Comparison of ENCODE assay signal across 9 mouse cellular contexts in the genomic region with DNA sequence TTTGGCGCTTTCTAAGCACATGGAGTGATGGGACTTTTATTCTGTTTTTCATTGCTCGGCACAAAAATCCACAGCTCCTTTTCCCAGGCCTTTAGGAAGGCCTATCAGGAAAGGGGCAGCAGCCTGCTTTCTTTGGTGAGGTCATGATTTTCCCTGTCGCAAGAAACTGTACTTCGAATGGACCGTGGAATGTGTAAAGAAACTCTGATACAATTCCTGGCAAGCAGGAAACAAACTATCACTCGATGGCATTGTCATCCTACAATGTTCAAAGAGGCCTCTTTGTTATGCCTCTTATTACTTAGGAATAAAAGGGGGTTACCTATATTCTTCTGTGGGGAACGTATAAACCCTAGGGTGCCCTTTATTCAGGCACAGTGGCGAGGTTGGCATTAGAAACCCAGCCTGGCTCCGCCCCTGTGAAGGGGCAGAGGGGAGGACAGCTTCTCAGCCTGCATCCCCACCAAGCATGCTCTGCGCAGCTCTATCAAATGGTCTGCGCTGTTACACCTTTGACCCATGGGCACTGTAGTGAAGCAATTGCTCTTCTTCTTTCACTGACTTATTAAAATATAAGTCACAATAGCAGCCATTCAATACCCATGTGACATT.
DNase-seq lines count a peak whose midpoint lies in the region; ATAC-seq and TF ChIP-seq lines count a peak whose summit lies in the region.
"Had no signal": no experiment of that assay in that cellular context is flagged by ENCODE, and none has a peak within 500 bp of the region (broad histone marks: within the 10 kb centered on the region; RNA-seq: fewer than 3 reads in every experiment).

No protein-coding gene starts in this region.

- intact Hi-C loops in heart, adult 2 months (cut with DNase I), result no loop called here

- no peaks in the 10 kb centered on the region for H3K9me3 ChIP-seq in heart, embryonic 10.5 days
- no peaks in the 10 kb centered on the region for H3K9me3 ChIP-seq in neural tube, embryonic 11.5 days (ENCODE audit: control insufficient read depth, low read length)
- H3K9me3 ChIP-seq in limb, embryonic 13.5 days, result no peaks in the 10 kb centered on the region

- TF ChIP-seq EP300 in heart, adult 2 months (IDR thresholded peaks at IDR 0.05; ENCODE audit: insufficient read depth, low read depth, low read length), result no peak

- no peak for TF ChIP-seq POLR2A in heart, adult 2 months (IDR thresholded peaks at IDR 0.05; ENCODE audit: insufficient read depth, low read depth, low read length)
- no peak for TF ChIP-seq POLR2A in cerebellum, adult 2 months (IDR thresholded peaks at IDR 0.05; ENCODE audit: borderline replicate concordance, insufficient read depth, low read length)

- peak; percentile 35; the same call in 1 of the 2 replicates for ATAC-seq in neural tube, embryonic 11.5 days (ENCODE audit: insufficient read depth, low FRiP score, low TSS enrichment)
- no peak for ATAC-seq in limb, embryonic 13.5 days (ENCODE audit: low FRiP score, low read depth)

- H3K4me3 ChIP-seq in heart, embryonic 10.5 days, result no peak overlapping the region
- no peak overlapping the region for H3K4me3 ChIP-seq in heart, adult 2 months
- no peak overlapping the region for H3K4me3 ChIP-seq in neural tube, embryonic 11.5 days (ENCODE audit: low read depth, low read length)
- H3K4me3 ChIP-seq in limb, embryonic 13.5 days, result no peak overlapping the region
- no peak overlapping the region for H3K4me3 ChIP-seq in cerebellum, adult 2 months (replicated peaks; ENCODE audit: insufficient read depth, low read depth, low read length)

- no peak for TF ChIP-seq CTCF in heart, adult 2 months (IDR thresholded peaks at IDR 0.05)
- no peak for TF ChIP-seq CTCF in cerebellum, adult 2 months (IDR thresholded peaks at IDR 0.05; ENCODE audit: borderline replicate concordance, insufficient read depth, low read depth, low read length)

- H3K9ac ChIP-seq in heart, adult 2 months (ENCODE audit: low read depth, low read length), result no peak overlapping the region
- H3K9ac ChIP-seq in neural tube, embryonic 11.5 days (ENCODE audit: low read length), result peak overlapping the region; percentile 10; the same call in 1 of the 2 replicates
- no peak overlapping the region for H3K9ac ChIP-seq in limb, embryonic 13.5 days

- H3K36me3 ChIP-seq in heart, embryonic 10.5 days, result no peaks in the 10 kb centered on the region
- H3K36me3 ChIP-seq in heart, adult 2 months (ENCODE audit: control insufficient read depth, insufficient read depth, low read length), result no peaks in the 10 kb centered on the region
- no peaks in the 10 kb centered on the region for H3K36me3 ChIP-seq in neural tube, embryonic 11.5 days (ENCODE audit: control insufficient read depth, insufficient read depth, low read length)
- no peaks in the 10 kb centered on the region for H3K36me3 ChIP-seq in limb, embryonic 13.5 days

- peak; percentile 73 for DNase-seq in heart, embryonic 10.5 days (ENCODE audit: low spot score)
- no peak for DNase-seq in heart, adult 2 months
- peak; percentile 25 for DNase-seq in neural tube, embryonic 11.5 days (ENCODE audit: low spot score)
- DNase-seq in neural tube, embryonic 10.5 days (ENCODE audit: extremely low spot score, low spot score), result no peak
- DNase-seq in cerebellum, adult 18-20 months, result no peak
- no peak for DNase-seq in cerebellum, adult 2 months
- no peak for DNase-seq in spleen, adult 18-20 months
- DNase-seq: B cell, adult 2 months had no signal

- WGBS in heart, embryonic 10.5 days, result 57% methylated on average over 11 of the region's 11 CpGs
- 57% methylated on average over 11 of the region's 11 CpGs for WGBS in heart, adult 2 months
- 35% methylated on average over 11 of the region's 11 CpGs for WGBS in neural tube, embryonic 11.5 days
- whole genome bisulfite sequencing in limb, embryonic 13.5 days, result 30% methylated on average over 11 of the region's 11 CpGs
- 54% methylated on average over 11 of the region's 11 CpGs for whole genome bisulfite sequencing in cerebellum, adult 2 months

- no peaks in the 10 kb centered on the region for H3K27me3 ChIP-seq in heart, embryonic 10.5 days (ENCODE audit: insufficient read depth, poor library complexity, severe bottlenecking)
- no peaks in the 10 kb centered on the region for H3K27me3 ChIP-seq in heart, adult 2 months (ENCODE audit: control insufficient read depth, insufficient read depth, low read length)
- H3K27me3 ChIP-seq in neural tube, embryonic 11.5 days (ENCODE audit: control insufficient read depth, insufficient read depth, low read length), result no peaks in the 10 kb centered on the region
- H3K27me3 ChIP-seq in limb, embryonic 13.5 days, result no peaks in the 10 kb centered on the region
- no peaks in the 10 kb centered on the region; the same call in 1 of the 2 replicates for H3K27me3 ChIP-seq in cerebellum, adult 2 months (ENCODE audit: control insufficient read depth, insufficient read depth, low read length)

- peaks cover 29% of the 10 kb centered on the region for H3K4me1 ChIP-seq in heart, embryonic 10.5 days
- H3K4me1 ChIP-seq in heart, adult 2 months (ENCODE audit: control insufficient read depth, insufficient read depth, low read length), result no peaks in the 10 kb centered on the region
- H3K4me1 ChIP-seq in neural tube, embryonic 11.5 days (ENCODE audit: control insufficient read depth, insufficient read depth, low read length), result peaks cover 19% of the 10 kb centered on the region
- peaks cover 50% of the 10 kb centered on the region for H3K4me1 ChIP-seq in limb, embryonic 13.5 days
- H3K4me1 ChIP-seq in cerebellum, adult 2 months (ENCODE audit: control insufficient read depth, insufficient read depth, low read length), result peaks cover 7% of the 10 kb centered on the region

- H3K79me2 ChIP-seq in heart, adult 2 months (replicated peaks; ENCODE audit: control insufficient read depth, insufficient read depth, low read length), result no peaks in the 10 kb centered on the region

- H3K4me2 ChIP-seq in neural tube, embryonic 11.5 days (ENCODE audit: low read depth), result no peak overlapping the region
- peak overlapping the region; percentile 55 for H3K4me2 ChIP-seq in limb, embryonic 13.5 days (replicated peaks)

- H3K27ac ChIP-seq in heart, embryonic 10.5 days, result peak overlapping the region; percentile 88
- no peak overlapping the region for H3K27ac ChIP-seq in heart, adult 2 months
- peak overlapping the region; percentile 94 for H3K27ac ChIP-seq in neural tube, embryonic 11.5 days (ENCODE audit: low read depth, low read length)
- peak overlapping the region; percentile 97 for H3K27ac ChIP-seq in limb, embryonic 13.5 days
- H3K27ac ChIP-seq in cerebellum, adult 2 months (ENCODE audit: insufficient read depth, low read length), result no peak overlapping the region

Comparison
In these comparisons a context has a peak if more than half of its experiments do, and no peak if none do; other contexts are left out.
1. DNase-seq: peak in heart, embryonic 10.5 days (single experiment) and neural tube, embryonic 11.5 days (single experiment); none in heart, adult 2 months (0 of 2), neural tube, embryonic 10.5 days (single experiment), cerebellum, adult 18-20 months (0 of 2), cerebellum, adult 2 months (0 of 2) and spleen, adult 18-20 months (0 of 2).
2. H3K27ac ChIP-seq: peak in heart, embryonic 10.5 days (single experiment), neural tube, embryonic 11.5 days (single experiment) and limb, embryonic 13.5 days (single experiment); none in heart, adult 2 months (single experiment) and cerebellum, adult 2 months (single experiment).